In the genomic region with DNA sequence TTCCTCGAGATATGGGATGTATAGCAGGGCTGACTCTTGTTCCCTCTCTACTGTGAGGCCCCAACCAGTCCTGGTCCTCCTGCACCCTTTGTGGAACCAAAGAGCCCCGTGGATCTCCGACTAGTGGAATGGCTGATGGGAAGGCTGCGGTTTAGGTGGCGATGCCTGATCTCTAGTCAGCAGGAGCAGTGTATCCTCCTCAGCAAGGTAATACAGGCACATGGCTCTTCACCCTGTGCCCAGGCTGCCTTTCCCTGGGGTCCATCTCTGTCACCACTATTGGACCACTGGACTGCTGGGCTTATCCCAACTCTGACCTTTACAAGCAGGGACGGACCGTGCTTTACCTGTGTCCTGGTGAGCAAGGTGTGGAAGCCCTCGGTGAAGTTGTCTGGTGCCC, we compare ENCODE assay signal across 9 mouse cellular contexts. TPM values are rescaled to one million over a fixed set of nuclear protein-coding genes. Genes with fewer than 3 reads are reported as not detected.
DNase-seq lines count a peak whose midpoint lies in the region; ATAC-seq and TF ChIP-seq lines count a peak whose summit lies in the region.
"Had no signal": no experiment of that assay in that cellular context is flagged by ENCODE, and none has a peak within 500 bp of the region (broad histone marks: within the 10 kb centered on the region; RNA-seq: fewer than 3 reads in every experiment).

No protein-coding gene starts in this region.

- H3K36me3 ChIP-seq in lung, embryonic 14.5 days (ENCODE audit: insufficient read depth) = peaks cover 12% of the 10 kb centered on the region; the same call in 1 of the 2 replicates
- H3K36me3 ChIP-seq in hindbrain, embryonic 13.5 days = 0 out of 2 replicates have a peak, but pooled peaks cover 6% of the 10 kb centered on the region
- peaks cover 14% of the 10 kb centered on the region for H3K36me3 ChIP-seq in midbrain, embryonic 13.5 days

- peak overlapping the region; percentile 59; the same call in 1 of the 2 replicates for H3K9ac ChIP-seq in lung, embryonic 14.5 days
- peak overlapping the region; percentile 24; the same call in 1 of the 2 replicates for H3K9ac ChIP-seq in hindbrain, embryonic 13.5 days
- H3K9ac ChIP-seq in midbrain, embryonic 13.5 days (replicated peaks) = no peak overlapping the region

- no peak for TF ChIP-seq POLR2A in lung, adult 2 months (IDR thresholded peaks at IDR 0.05; ENCODE audit: borderline replicate concordance, extremely low read depth, low read depth, low read length)

- H3K4me1 ChIP-seq in lung, embryonic 14.5 days (ENCODE audit: insufficient read depth) = peaks cover 9% of the 10 kb centered on the region
- H3K4me1 ChIP-seq in lung, adult 2 months (ENCODE audit: control insufficient read depth, insufficient read depth, low read length) = peaks cover 7% of the 10 kb centered on the region
- peaks cover 23% of the 10 kb centered on the region for H3K4me1 ChIP-seq in hindbrain, embryonic 13.5 days (replicated peaks)
- H3K4me1 ChIP-seq in midbrain, embryonic 13.5 days (replicated peaks) = peaks cover 20% of the 10 kb centered on the region

- H3K27me3 ChIP-seq in lung, embryonic 14.5 days (ENCODE audit: insufficient read depth, low read length) = 0 out of 2 replicates have a peak, but pooled peaks cover 4% of the 10 kb centered on the region
- peaks cover 19% of the 10 kb centered on the region for H3K27me3 ChIP-seq in hindbrain, embryonic 13.5 days
- H3K27me3 ChIP-seq in midbrain, embryonic 13.5 days = peaks cover 20% of the 10 kb centered on the region

- peak; percentile 55 for DNase-seq in cerebellum, adult 9-10 months
- no peak for DNase-seq in cerebellum, adult 9-11 months
- no peak for DNase-seq in lung, embryonic 14.5 days
- no peak for DNase-seq in lung, adult 2 months
- no peak for DNase-seq in right cerebral cortex, postnatal 14 days
- DNase-seq in adrenal gland, adult 18-20 months (ENCODE audit: low spot score in 2 of 2) = no peak
- DNase-seq: spleen, adult 18-20 months had no signal

- no peak for TF ChIP-seq CTCF in lung, embryonic 14.5 days (IDR thresholded peaks at IDR 0.05; ENCODE audit: low read depth)
- no peak for TF ChIP-seq CTCF in lung, adult 2 months (IDR thresholded peaks at IDR 0.05; ENCODE audit: insufficient read depth, low read length)

- ATAC-seq in lung, embryonic 14.5 days (ENCODE audit: insufficient read depth) = no peak
- no peak for ATAC-seq in hindbrain, embryonic 13.5 days (ENCODE audit: low FRiP score)
- no peak for ATAC-seq in midbrain, embryonic 13.5 days

- no peaks in the 10 kb centered on the region for H3K9me3 ChIP-seq in lung, embryonic 14.5 days (ENCODE audit: low read depth, low read length)
- H3K9me3 ChIP-seq in hindbrain, embryonic 13.5 days = no peaks in the 10 kb centered on the region
- no peaks in the 10 kb centered on the region for H3K9me3 ChIP-seq in midbrain, embryonic 13.5 days

- peak overlapping the region; percentile 93 for H3K4me2 ChIP-seq in lung, embryonic 14.5 days
- H3K4me2 ChIP-seq in hindbrain, embryonic 13.5 days = peak overlapping the region; percentile 93; the same call in 1 of the 2 replicates
- peak overlapping the region; percentile 91 for H3K4me2 ChIP-seq in midbrain, embryonic 13.5 days (replicated peaks)

- no peak overlapping the region for H3K27ac ChIP-seq in lung, embryonic 14.5 days (ENCODE audit: low read depth)
- no peak overlapping the region for H3K27ac ChIP-seq in hindbrain, embryonic 13.5 days
- no peak overlapping the region for H3K27ac ChIP-seq in midbrain, embryonic 13.5 days

- peak overlapping the region; percentile 65 for H3K4me3 ChIP-seq in lung, embryonic 14.5 days (ENCODE audit: low read depth, low read length)
- no peak overlapping the region for H3K4me3 ChIP-seq in lung, adult 2 months (replicated peaks; ENCODE audit: extremely low read depth, low read depth, low read length)
- H3K4me3 ChIP-seq in hindbrain, embryonic 13.5 days = no peak overlapping the region
- peak overlapping the region; percentile 62; the same call in 1 of the 2 replicates for H3K4me3 ChIP-seq in midbrain, embryonic 13.5 days (replicated peaks)

- WGBS in lung, embryonic 14.5 days = 83% methylated on average over 8 of the region's 8 CpGs
- WGBS in lung, adult 2 months = 82% methylated on average over 8 of the region's 8 CpGs
- WGBS in hindbrain, embryonic 13.5 days = 93% methylated on average over 8 of the region's 8 CpGs
- WGBS in midbrain, embryonic 13.5 days = 92% methylated on average over 8 of the region's 8 CpGs

RNA-seq across cellular contexts. Expression of a gene that starts 1.3 kb away (rescaled TPM):
- polyA plus RNA-seq in lung, embryonic 14.5 days (2014; fragmentation: Nextera tagmentation; extraction: Ambion mirVana) = 35.1 and 35.4 TPM in 2 replicates
- 2.9 and 4.2 TPM in 2 replicates for polyA plus RNA-seq in lung, adult 2 months (2012; rRNA removed)
- polyA plus RNA-seq in hindbrain, embryonic 13.5 days (2015; fragmentation: Nextera tagmentation; extraction: Ambion mirVana) = 19.9 and 20.7 TPM in 2 replicates
- polyA plus RNA-seq in midbrain, embryonic 13.5 days (2015; fragmentation: Nextera tagmentation; extraction: Ambion mirVana) = 21.3 and 21.6 TPM in 2 replicates
- under 1 TPM; 0.83 to 0.93 TPM for total RNA-seq in adrenal gland, adult 18-20 months (2021)

RNA-seq across cellular contexts. Expression of a gene that starts 11.4 kb away (rescaled TPM):
- polyA plus RNA-seq in lung, embryonic 14.5 days (2014; fragmentation: Nextera tagmentation; extraction: Ambion mirVana) = 237 and 267 TPM in 2 replicates
- polyA plus RNA-seq in lung, adult 2 months (2012; rRNA removed) = 746 and 1,492 TPM in 2 replicates
- polyA plus RNA-seq in hindbrain, embryonic 13.5 days (2015; fragmentation: Nextera tagmentation; extraction: Ambion mirVana) = 47.1 and 48.0 TPM in 2 replicates
- 31.0 and 35.1 TPM in 2 replicates for polyA plus RNA-seq in midbrain, embryonic 13.5 days (2015; fragmentation: Nextera tagmentation; extraction: Ambion mirVana)
- total RNA-seq in adrenal gland, adult 18-20 months (2021) = 100 to 1,000 TPM in 1 of 2 experiments, 10 to 100 TPM in 1; 52.9 to 106 TPM

RNA-seq across cellular contexts. Expression of a gene that starts 17.5 kb away (rescaled TPM):
- polyA plus RNA-seq in lung, embryonic 14.5 days (2014; fragmentation: Nextera tagmentation; extraction: Ambion mirVana) = 266 and 273 TPM in 2 replicates
- 1,334 and 1,488 TPM in 2 replicates for polyA plus RNA-seq in lung, adult 2 months (2012; rRNA removed)
- 324 and 347 TPM in 2 replicates for polyA plus RNA-seq in hindbrain, embryonic 13.5 days (2015; fragmentation: Nextera tagmentation; extraction: Ambion mirVana)
- 360 TPM in 2 replicates for polyA plus RNA-seq in midbrain, embryonic 13.5 days (2015; fragmentation: Nextera tagmentation; extraction: Ambion mirVana)
- total RNA-seq in adrenal gland, adult 18-20 months (2021) = 10 to 100 TPM; 48.1 to 55.6 TPM

RNA-seq across cellular contexts. Expression of a gene that starts 28.2 kb away (rescaled TPM):
- polyA plus RNA-seq in lung, embryonic 14.5 days (2014; fragmentation: Nextera tagmentation; extraction: Ambion mirVana) = 4.3 and 6.1 TPM in 2 replicates
- polyA plus RNA-seq in lung, adult 2 months (2012; rRNA removed) = 0.52 and 0.60 TPM in 2 replicates
- polyA plus RNA-seq in hindbrain, embryonic 13.5 days (2015; fragmentation: Nextera tagmentation; extraction: Ambion mirVana) = 32.4 and 34.9 TPM in 2 replicates
- 24.7 and 30.2 TPM in 2 replicates for polyA plus RNA-seq in midbrain, embryonic 13.5 days (2015; fragmentation: Nextera tagmentation; extraction: Ambion mirVana)
- total RNA-seq in adrenal gland, adult 18-20 months (2021) = 1 to 10 TPM; 5.4 to 7.2 TPM

RNA-seq across cellular contexts. Expression of a gene that starts 59.4 kb away (rescaled TPM):
- polyA plus RNA-seq in lung, embryonic 14.5 days (2014; fragmentation: Nextera tagmentation; extraction: Ambion mirVana) = 22.8 and 24.1 TPM in 2 replicates
- polyA plus RNA-seq in lung, adult 2 months (2012; rRNA removed) = 77.4 and 85.3 TPM in 2 replicates
- 13.7 and 16.6 TPM in 2 replicates for polyA plus RNA-seq in hindbrain, embryonic 13.5 days (2015; fragmentation: Nextera tagmentation; extraction: Ambion mirVana)
- 17.2 and 17.4 TPM in 2 replicates for polyA plus RNA-seq in midbrain, embryonic 13.5 days (2015; fragmentation: Nextera tagmentation; extraction: Ambion mirVana)
- 10 to 100 TPM; 61.6 to 89.6 TPM for total RNA-seq in adrenal gland, adult 18-20 months (2021)

Comparison
In these comparisons a context has a peak if more than half of its experiments do, and no peak if none do; other contexts are left out.
1. H3K4me3 ChIP-seq: peak in lung, embryonic 14.5 days (single experiment) and midbrain, embryonic 13.5 days (single experiment); none in lung, adult 2 months (single experiment) and hindbrain, embryonic 13.5 days (single experiment).
2. Peak in every context shown above with its lines, with median percentiles within 50 percentile points of each other: H3K4me2 ChIP-seq.